Mouse (Mus musculus) hematopoietic stem cell, adult 5-6 weeks (primary cell): Measurements from ENCODE around the gene Ppp1r12b. TPM values are rescaled to one million over a fixed set of nuclear protein-coding genes. Genes with fewer than 3 reads are reported as not detected.

Experiments used
- ATAC-seq, 2 experiments: fragments of 125-278 bp in 1 of 2; replicated peaks in 1 of 2; 2 replicates each; pipeline ENCODE4 v1.8.0; 2016 to 2017; ENCODE audit warnings: inconsistent platforms in 2 of 2, mild to moderate bottlenecking in 2 of 2, moderate number of reproducible peaks in 2 of 2, low read depth in 1 of 2, moderate TSS enrichment in 1 of 2; ENCODE audit not compliant: low FRiP score in 2 of 2, poor library complexity in 2 of 2, severe bottlenecking in 2 of 2, insufficient read depth in 1 of 2, low TSS enrichment in 1 of 2
- total RNA-seq: library from RNA; stranded (forward); fragments of 172-1452, 232-1000 nt; gene quantifications from 2 replicates; pipeline ENCODE4 v1.2.3, GENCODE M21; 2017

Ppp1r12b gene
- total RNA-seq, 1 experiment from 2014 or later, result 9.3 TPM

GRCm38 (mm10) chr1:134722891-134723290, 232.9 kb downstream of the Ppp1r12b start:
- ATAC-seq, result no peak

DNA sequence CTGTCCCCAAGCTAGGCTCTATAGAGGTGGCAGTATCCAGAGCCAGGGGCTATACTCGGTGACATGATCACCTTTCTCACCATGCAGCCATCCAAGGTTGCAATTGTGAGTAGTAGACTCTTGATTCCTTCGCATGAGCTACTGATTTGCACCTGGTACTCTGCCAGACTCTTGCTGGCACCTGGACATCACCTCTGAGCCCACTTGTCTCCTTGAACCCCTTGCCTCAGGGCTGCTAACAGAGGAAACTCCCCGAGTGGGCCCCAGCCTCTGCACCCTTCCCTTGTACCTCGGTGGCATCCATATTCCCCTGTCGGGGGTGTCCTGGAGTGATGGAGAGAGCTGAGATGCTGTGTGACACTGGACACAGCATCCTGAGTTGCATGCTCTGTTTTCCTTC, 234.3 kb downstream of the Ppp1r12b start:
- no peak for ATAC-seq

DNA sequence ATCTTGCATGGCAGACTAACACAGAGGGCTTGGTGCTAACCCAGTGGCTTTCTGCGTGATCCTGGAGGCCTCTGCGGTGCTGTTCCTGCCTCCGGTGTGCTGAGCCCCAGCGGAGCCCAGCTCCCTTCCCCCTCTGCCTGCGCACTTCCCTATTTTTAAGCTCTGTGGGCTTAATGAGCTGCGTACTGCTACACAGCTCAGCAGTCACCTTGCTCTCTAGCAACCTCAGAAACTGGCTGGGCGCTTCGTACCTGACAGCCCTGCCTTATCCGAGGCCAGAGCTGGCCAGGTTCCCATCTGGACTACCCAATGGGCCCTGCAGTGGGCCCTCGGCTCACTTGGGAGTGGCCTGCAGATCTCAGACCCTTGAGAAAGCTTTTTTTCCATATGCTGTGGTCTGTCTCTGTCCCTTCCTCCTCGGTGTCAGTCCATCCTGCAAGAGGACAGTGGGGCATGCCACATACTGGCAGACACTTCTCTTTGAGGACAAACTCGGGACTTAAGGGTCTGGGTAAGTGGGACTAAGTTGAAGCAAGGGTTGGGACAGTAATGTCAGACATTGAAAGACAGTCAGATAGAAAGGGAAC, 235.9 kb downstream of the Ppp1r12b start:
- ATAC-seq, result peak; percentile 94 to 95

- ATAC-seq, result no peak
These were observed 240.7 kb downstream of the Ppp1r12b start for GRCm38 (mm10) chr1:134715092-134715491.

- no peak for ATAC-seq
These were observed 241.6 kb downstream of the Ppp1r12b start for GRCm38 (mm10) chr1:134714166-134714565.

- no peak for ATAC-seq
These were observed 242.2 kb downstream of the Ppp1r12b start for GRCm38 (mm10) chr1:134713421-134713969.

- ATAC-seq, result no peak
These were observed 242.9 kb downstream of the Ppp1r12b start for GRCm38 (mm10) chr1:134712781-134713299.

DNA sequence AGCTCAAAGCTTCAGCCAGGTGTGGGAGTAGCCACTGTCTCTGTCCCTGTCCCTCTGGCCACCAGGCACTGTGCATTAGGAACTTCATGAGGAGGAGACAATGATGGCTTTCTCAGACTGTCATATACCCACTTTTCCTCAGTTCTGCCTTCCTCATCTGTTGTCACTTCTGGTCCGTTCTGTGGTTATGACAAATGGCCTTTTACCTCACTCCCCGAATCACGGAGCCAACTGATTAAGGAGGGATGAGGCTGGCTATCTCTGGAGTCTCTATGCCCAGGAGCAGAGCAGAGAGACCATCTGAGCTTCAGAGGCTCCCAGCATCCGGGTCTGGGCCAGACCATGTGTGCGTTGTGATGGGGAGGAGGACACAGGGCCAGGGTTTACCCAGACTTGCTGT, 244.1 kb downstream of the Ppp1r12b start:
- ATAC-seq, result no peak

GRCm38 (mm10) chr1:134711061-134711460, 244.7 kb downstream of the Ppp1r12b start:
- ATAC-seq, result no peak

GRCm38 (mm10) chr1:134709411-134710306, 246.1 kb downstream of the Ppp1r12b start:
- ATAC-seq, result no peak

DNA sequence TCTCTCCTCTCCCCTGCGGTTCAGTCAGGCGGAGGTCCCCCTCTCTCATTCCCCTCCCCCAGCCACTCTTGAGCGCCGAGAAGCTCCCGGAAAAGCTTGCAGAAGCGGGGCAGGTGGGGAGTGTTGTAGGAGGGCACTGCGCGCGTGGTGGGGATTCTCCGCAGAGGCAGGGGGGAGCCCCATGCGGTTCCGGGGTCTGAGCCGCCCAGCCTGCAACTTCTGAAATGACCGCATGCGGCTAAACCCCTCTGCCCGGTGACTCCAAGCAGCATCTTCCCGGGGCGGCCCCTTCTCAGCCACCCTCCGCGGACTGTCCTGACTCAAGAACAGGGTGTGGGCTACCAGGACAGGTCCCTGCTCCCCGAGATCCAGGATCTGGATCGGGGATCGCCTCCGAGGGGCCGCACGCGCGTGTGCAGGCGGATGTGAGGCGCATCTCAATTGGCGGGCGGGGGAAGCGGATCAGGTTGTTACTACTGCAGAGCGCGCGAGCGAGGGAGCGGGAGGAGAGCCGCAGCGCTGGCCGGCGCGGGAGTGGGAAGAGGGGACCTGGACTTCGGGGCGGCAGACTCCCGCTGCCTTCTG, 246.8 kb downstream of the Ppp1r12b start:
- ATAC-seq, result peak; percentile 39 to 42

DNA sequence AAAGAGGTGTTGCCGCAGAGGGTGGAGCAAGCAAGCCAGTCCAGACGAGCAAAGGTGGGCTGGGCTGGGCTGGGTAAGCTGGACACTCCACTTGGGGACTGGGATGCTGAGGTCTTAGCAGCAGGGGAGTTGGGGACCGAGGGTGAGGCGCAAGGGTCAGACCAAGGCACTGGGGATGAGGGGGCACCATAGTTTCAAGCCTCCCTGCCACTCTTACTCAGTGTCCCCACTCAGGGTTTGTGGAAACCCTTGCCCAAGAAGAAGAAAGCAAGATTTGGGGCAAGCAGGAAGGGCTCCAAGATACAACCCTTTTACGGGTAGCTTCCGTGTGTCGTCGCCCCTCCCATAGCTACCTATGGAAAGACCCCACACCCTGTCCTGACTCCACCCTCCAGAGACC, 247.5 kb downstream of the Ppp1r12b start:
- 0 out of 4 replicates have a peak, but pooled peaks of 1 of the 2 experiments have one; percentile 2 for ATAC-seq

DNA sequence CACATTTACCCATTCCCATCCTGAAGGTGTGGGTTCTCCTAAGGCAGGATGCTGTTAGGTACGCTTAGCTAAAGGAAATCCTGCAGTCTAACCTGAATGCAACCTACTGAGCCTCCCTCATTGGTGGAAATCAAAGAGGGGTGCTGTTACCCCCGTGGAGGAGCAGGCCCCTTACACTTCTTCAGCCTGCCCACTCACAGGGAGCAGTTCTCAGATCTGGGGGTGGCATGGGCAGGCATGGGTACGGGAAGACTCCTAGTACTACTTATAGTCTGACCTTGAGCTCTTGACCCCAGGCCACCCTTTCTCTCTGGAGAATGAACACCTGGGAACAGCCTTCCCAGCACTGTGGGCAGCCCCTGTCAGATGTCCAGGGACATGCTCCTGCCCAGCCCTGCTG, 248.2 kb downstream of the Ppp1r12b start:
- no peak for ATAC-seq

- ATAC-seq, result no peak
These were observed 249.2 kb downstream of the Ppp1r12b start for GRCm38 (mm10) chr1:134706549-134706948.
